Mouse (Mus musculus): Measurements from ENCODE around the gene Lrrc31.
A peak's percentile ranks its signal among the peaks of the same experiment; 100 is the strongest.
"Not testable (repeated sequence)": the region's sequence is repeated elsewhere in the genome, so short reads cannot be mapped to it uniquely, and the experiment has no call there.

Lrrc31 gene

GRCm38 (mm10) chr3:30699711-30700505 is at the start of gene Lrrc31:
Lrrc31 (minus strand) TSS chr3:30699843.
- DNase-seq (ENCODE audit: low spot score) = not testable (repeated sequence)

DNA sequence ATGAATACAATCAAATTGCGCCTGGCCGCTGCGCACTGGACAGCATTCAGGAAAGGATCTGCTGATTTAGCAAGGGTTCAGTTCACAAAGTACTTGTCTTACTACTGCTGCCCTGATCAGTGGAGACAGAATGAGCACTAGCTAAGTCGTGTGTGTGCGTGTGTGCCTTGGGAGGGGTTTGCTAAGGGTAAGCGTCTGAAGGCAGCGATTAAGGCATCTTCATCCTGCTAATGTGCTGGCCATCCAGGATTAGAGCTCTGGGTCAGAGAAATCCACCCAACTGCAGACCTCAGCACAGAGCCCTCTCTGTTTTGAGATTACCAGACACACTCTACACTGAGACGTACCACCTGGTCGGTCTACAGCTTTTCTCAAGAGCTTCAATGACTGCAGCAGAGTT is 48.7 kb upstream of the Lrrc31 start:
- DNase-seq (ENCODE audit: low spot score) = no peak

DNA sequence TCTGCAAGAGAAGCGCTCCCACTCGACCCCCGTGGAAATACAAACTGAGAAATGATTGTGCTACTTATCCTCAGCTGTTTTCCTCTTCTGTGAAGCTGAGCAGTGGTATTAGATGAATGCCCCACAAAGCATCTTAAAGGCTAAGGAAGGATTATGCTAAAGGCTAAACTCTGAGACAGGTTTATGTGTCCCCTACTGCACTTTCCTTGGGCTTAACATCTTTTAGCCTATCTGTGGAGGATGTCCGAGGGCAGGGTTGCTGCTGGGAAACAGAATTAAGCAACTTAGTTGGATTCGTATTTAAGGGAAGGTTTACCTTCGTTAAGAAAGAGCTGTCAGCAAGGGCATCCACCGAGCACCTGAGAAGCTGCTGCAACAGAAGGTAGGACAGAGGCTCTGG is 46.4 kb upstream of the Lrrc31 start, which contains the start of gene Samd7:
TSS of gene Samd7 (plus strand) at position 288 of the 400 bp plus-strand sequence.
- DNase-seq (ENCODE audit: low spot score) = no peak

GRCm38 (mm10) chr3:30742891-30743290 is 43.2 kb upstream of the Lrrc31 start:
- no peak for DNase-seq (ENCODE audit: low spot score)

GRCm38 (mm10) chr3:30741306-30741705 is 41.7 kb upstream of the Lrrc31 start:
- no peak for DNase-seq (ENCODE audit: low spot score)

GRCm38 (mm10) chr3:30736809-30737208 is 37.2 kb upstream of the Lrrc31 start:
- no peak for DNase-seq (ENCODE audit: low spot score)

DNA sequence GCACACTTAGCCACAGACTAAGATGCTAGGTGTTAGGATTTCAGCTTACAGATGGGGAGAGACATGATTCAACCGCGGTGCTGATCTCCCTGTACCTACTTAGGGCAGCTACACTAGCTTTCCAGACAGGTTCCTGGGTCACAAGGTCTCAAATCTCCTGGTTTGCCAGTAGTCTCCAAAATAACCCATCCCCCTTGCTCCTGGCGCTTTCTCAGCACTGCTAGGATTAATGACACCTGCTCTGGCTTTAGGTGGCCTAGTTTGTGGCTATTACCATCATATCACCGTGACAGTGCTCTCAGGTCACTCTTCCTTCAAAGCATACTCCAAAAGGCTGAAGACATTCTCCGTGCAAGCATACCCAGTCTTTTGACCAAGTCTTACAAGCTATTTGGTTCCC is 29.4 kb upstream of the Lrrc31 start:
- DNase-seq (ENCODE audit: low spot score) = no peak

- DNase-seq (ENCODE audit: low spot score) = no peak
Observed at GRCm38 (mm10) chr3:30727209-30727608, 27.6 kb upstream of the Lrrc31 start.

DNA sequence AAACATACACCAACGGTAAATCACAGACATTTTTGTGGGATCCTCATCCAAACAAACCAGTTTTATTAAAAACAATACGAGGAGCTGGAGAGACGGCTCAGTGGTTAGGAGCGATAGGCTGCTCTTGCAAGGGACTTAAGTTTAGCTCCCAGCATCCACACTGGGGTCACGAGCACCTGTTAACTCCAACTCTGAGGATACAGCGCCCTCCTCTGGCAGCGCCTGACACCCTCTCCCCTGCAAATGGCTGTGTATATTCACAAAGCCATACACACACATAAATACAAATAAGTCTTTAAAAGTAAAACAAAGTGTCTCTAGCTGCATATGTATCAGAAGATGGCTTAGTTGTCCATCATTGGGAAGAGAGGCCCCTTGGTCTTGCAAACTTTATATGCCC is 25.9 kb upstream of the Lrrc31 start:
- peak; percentile 6 for DNase-seq (ENCODE audit: low spot score)

DNA sequence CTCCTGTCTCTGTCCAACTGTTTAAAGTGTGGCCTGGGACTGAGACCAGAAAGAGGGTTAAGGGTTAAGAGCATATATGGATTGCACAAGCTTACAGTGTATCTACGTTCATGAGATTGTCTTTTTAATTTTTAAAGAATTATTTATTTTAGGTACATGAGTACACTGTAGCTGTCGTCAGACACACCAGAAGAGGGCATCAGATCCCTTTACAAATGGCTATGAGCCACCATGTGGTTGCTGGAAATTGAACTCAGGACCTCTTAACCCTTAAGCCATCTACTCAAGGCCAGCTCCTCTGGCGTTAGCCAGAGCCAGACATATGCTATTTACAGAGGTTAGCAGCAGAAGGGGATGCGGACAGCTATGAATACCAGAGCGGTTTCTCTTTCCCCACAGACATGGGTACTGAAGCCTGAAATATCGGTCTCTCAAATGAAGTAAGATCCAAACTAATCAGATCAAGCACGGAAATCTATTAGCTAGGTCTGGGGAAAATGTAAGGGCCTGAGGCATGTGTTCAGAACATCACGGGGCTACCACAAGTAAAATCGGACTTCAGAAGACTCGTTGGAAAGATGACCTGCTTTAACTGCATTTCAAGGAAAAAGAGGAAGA is 25.3 kb upstream of the Lrrc31 start:
- DNase-seq (ENCODE audit: low spot score) = no peak

- DNase-seq (ENCODE audit: low spot score) = no peak
Observed at GRCm38 (mm10) chr3:30724105-30724824, 24.6 kb upstream of the Lrrc31 start.

- no peak for DNase-seq (ENCODE audit: low spot score)
Observed at GRCm38 (mm10) chr3:30723179-30723578, 23.5 kb upstream of the Lrrc31 start.

GRCm38 (mm10) chr3:30722461-30722860 is 22.8 kb upstream of the Lrrc31 start:
- DNase-seq (ENCODE audit: low spot score) = no peak

- no peak for DNase-seq (ENCODE audit: low spot score)
Observed at GRCm38 (mm10) chr3:30722036-30722435, 22.4 kb upstream of the Lrrc31 start.

GRCm38 (mm10) chr3:30718649-30719048 is 19.0 kb upstream of the Lrrc31 start:
- DNase-seq (ENCODE audit: low spot score) = no peak

DNA sequence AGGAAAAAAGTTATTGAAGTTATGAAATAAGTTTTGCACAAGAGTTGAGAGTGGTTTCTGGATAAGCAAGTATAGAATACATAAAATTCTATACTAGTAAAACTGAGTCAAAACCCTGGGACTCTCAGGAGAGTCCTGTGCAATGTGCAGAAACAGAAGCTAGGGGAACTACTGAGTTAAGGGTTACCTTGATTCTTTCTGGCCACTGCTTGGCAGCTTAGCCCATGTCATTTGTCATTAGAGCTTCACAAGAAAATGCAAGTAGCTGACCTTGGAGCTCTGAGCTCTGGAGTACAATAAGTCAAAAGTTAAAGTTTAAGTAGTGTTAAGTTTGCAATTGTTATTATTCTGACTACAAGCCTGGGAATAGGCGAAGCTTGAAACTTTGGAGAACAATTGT is 13.7 kb upstream of the Lrrc31 start:
- no peak for DNase-seq (ENCODE audit: low spot score)

- no peak for DNase-seq (ENCODE audit: low spot score)
Observed at GRCm38 (mm10) chr3:30710191-30710590, 10.5 kb upstream of the Lrrc31 start.

GRCm38 (mm10) chr3:30706614-30707276 is 7.1 kb upstream of the Lrrc31 start:
- DNase-seq (ENCODE audit: low spot score) = peak; percentile 16

DNA sequence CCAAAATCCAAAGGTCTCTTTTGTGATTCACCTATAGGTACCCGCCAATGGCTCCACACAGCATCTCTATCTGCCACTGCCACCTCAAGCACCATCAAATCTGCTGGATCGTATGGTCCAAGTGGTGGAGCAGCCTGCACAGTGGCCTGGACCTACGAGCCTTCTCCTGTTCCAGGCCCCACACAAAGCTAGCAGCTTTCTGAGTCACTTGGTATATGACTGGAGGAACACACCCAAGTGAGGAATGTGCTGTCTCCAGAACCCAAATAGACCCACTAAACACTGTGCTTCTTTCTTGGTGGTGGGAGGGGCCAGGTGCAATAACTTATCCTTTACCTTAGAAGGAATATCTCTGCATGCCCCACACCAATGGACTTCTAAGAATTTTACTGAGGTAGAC is 6.3 kb upstream of the Lrrc31 start:
- no peak for DNase-seq (ENCODE audit: low spot score)

GRCm38 (mm10) chr3:30697891-30698290 is 1.8 kb downstream of the Lrrc31 start:
- no peak for DNase-seq (ENCODE audit: low spot score)

DNA sequence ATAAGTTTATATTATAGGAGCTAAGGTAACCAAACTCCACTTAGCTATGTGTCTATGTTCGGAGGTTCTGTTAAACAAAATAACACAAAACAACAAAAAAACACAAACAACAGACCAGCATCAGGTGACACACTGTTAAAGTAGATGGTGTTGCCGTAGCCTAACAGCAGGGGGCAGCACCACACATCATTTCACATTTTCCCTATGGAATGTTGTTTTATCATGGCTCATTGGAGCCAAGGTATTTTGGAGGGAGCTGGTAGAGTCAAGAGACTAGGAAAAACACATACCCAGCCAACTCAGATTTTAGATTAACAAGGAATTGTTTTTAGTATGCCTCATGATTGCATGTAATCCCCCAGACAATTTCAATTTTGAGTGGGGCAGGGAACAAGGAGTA is 3.3 kb downstream of the Lrrc31 start:
- DNase-seq (ENCODE audit: low spot score) = peak; percentile 17

DNA sequence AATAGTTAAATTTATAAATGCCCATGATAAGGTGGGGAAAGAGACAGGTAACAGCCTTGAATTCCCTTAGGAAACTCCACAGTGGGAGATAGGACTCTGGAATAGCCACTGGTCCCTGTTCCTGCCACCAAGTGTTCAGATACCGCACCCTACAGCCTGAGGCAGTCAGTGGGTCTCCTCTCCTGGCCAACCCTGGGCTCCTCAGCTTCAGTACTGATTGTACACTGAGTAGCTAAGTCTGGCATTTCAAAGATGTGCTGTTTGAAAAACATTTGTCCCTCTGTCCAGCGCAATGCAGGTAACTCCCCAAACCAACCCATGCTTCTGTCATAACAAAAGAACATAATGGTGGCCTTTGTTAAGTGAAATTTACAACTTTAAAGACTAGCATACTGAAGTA is 4.0 kb downstream of the Lrrc31 start:
- no peak for DNase-seq (ENCODE audit: low spot score)
